8 mouse cellular contexts compared by ENCODE assay signal in genomic region chr7:127815954-127816821, GRCm38 (mm10). TPM values are rescaled to one million over a fixed set of nuclear protein-coding genes. Genes with fewer than 3 reads are reported as not detected.
DNase-seq lines count a peak whose midpoint lies in the region; ATAC-seq lines count a peak whose summit lies in the region.

No protein-coding gene starts in this region.

- no peak overlapping the region for H3K4me3 ChIP-seq in hindbrain, embryonic 13.5 days

- H3K27me3 ChIP-seq in hindbrain, embryonic 13.5 days: no peaks in the 10 kb centered on the region

- no peak overlapping the region for H3K27ac ChIP-seq in hindbrain, embryonic 13.5 days

- peaks cover 15% of the 10 kb centered on the region for H3K4me1 ChIP-seq in hindbrain, embryonic 13.5 days (replicated peaks)

- whole genome bisulfite sequencing in hindbrain, embryonic 13.5 days: 68% methylated on average over 15 of the region's 15 CpGs

- H3K9ac ChIP-seq in hindbrain, embryonic 13.5 days: peak overlapping the region; percentile 43

- no peak for ATAC-seq in hindbrain, embryonic 13.5 days (ENCODE audit: low FRiP score)
- peak; percentile 97 for ATAC-seq in megakaryocyte progenitor cell, adult 5-6 weeks (replicated peaks; ENCODE audit: poor library complexity)

- no peak overlapping the region for H3K4me2 ChIP-seq in hindbrain, embryonic 13.5 days

- H3K9me3 ChIP-seq in hindbrain, embryonic 13.5 days: no peaks in the 10 kb centered on the region

- peak; percentile 70 for DNase-seq in layer of hippocampus, adult 11-12 months (ENCODE audit: low spot score)
- no peak for DNase-seq in layer of hippocampus, postnatal 10 days (ENCODE audit: low spot score in 2 of 2)
- peak; percentile 52 for DNase-seq in WW6 (ENCODE audit: low read depth, low spot score)
- peak; percentile 79 to 82 for DNase-seq in frontal cortex, postnatal 36 days (ENCODE audit: low spot score in 2 of 2)
- peak; percentile 84 to 91 for DNase-seq in left cerebral cortex, adult 9 months (ENCODE audit: low spot score in 2 of 2)
- DNase-seq in urinary bladder, postnatal 4 days (ENCODE audit: low spot score in 2 of 2): peak; percentile 63 to 70

- peaks cover 52% of the 10 kb centered on the region for H3K36me3 ChIP-seq in hindbrain, embryonic 13.5 days

RNA-seq across cellular contexts. Expression of gene Stx4a, which starts 7.9 kb away (rescaled TPM):
- total RNA-seq in layer of hippocampus, postnatal 10 days (2021): 10 to 100 TPM; 46.9 to 53.6 TPM
- 22.2 and 24.3 TPM in 2 replicates for polyA plus RNA-seq in hindbrain, embryonic 13.5 days (2015; fragmentation: Nextera tagmentation; extraction: Ambion mirVana)
- 55.8 and 70.2 TPM in 2 replicates for total RNA-seq in megakaryocyte progenitor cell, adult 5-6 weeks (2015)
- 35.7 and 50.4 TPM in 2 replicates for total RNA-seq in megakaryocyte progenitor cell, adult 5-6 weeks (2017)

RNA-seq across cellular contexts. Expression of gene Stx1b, which starts 8.2 kb away (rescaled TPM):
- 100 to 1,000 TPM; 292 to 296 TPM for total RNA-seq in layer of hippocampus, postnatal 10 days (2021)
- 38.7 and 40.9 TPM in 2 replicates for polyA plus RNA-seq in hindbrain, embryonic 13.5 days (2015; fragmentation: Nextera tagmentation; extraction: Ambion mirVana)
- 0.12 and 1.5 TPM in 2 replicates for total RNA-seq in megakaryocyte progenitor cell, adult 5-6 weeks (2015)
- total RNA-seq in megakaryocyte progenitor cell, adult 5-6 weeks (2017): 0.03 and 0.12 TPM in 2 replicates

RNA-seq across cellular contexts. Expression of gene Hsd3b7, which starts 15.8 kb away (rescaled TPM):
- 1 to 10 TPM; 4.8 to 5.1 TPM for total RNA-seq in layer of hippocampus, postnatal 10 days (2021)
- 9.6 TPM in 2 replicates for polyA plus RNA-seq in hindbrain, embryonic 13.5 days (2015; fragmentation: Nextera tagmentation; extraction: Ambion mirVana)
- 20.2 and 31.3 TPM in 2 replicates for total RNA-seq in megakaryocyte progenitor cell, adult 5-6 weeks (2015)
- total RNA-seq in megakaryocyte progenitor cell, adult 5-6 weeks (2017): 25.6 and 26.8 TPM in 2 replicates

RNA-seq across cellular contexts. Expression of gene Gm49388, which starts 30.8 kb away (rescaled TPM):
- total RNA-seq in layer of hippocampus, postnatal 10 days (2021): 1 to 10 TPM; 2.9 to 4.6 TPM
- polyA plus RNA-seq in hindbrain, embryonic 13.5 days (2015; fragmentation: Nextera tagmentation; extraction: Ambion mirVana): not detected in 2 replicates
- total RNA-seq in megakaryocyte progenitor cell, adult 5-6 weeks (2015): not detected in 2 replicates
- total RNA-seq in megakaryocyte progenitor cell, adult 5-6 weeks (2017): not detected in 2 replicates

RNA-seq across cellular contexts. Expression of gene Setd1a, which starts 39.7 kb away (rescaled TPM):
- 10 to 100 TPM; 35.5 to 40.3 TPM for total RNA-seq in layer of hippocampus, postnatal 10 days (2021)
- 17.8 and 20.9 TPM in 2 replicates for polyA plus RNA-seq in hindbrain, embryonic 13.5 days (2015; fragmentation: Nextera tagmentation; extraction: Ambion mirVana)
- total RNA-seq in megakaryocyte progenitor cell, adult 5-6 weeks (2015): 54.7 and 67.2 TPM in 2 replicates
- total RNA-seq in megakaryocyte progenitor cell, adult 5-6 weeks (2017): 9.7 and 13.6 TPM in 2 replicates

Comparison
In these comparisons a context has a peak if more than half of its experiments do, and no peak if none do; other contexts are left out.
1. DNase-seq: peak in layer of hippocampus, adult 11-12 months (single experiment), WW6 (single experiment), frontal cortex, postnatal 36 days (2 of 2), left cerebral cortex, adult 9 months (2 of 2) and urinary bladder, postnatal 4 days (2 of 2); none in layer of hippocampus, postnatal 10 days (0 of 2).
2. RNA of gene Stx1b, which starts 8.2 kb away (total RNA-seq): 292 to 296 TPM in layer of hippocampus, postnatal 10 days; 0.03 to 1.5 TPM in megakaryocyte progenitor cell, adult 5-6 weeks; every median in the first group is over 100 times any median in the second.